Mouse (Mus musculus) CH12.LX (cell line): ENCODE results near the gene Gm9758.
A peak's percentile ranks its signal among the peaks of the same experiment; 100 is the strongest.
"Not testable (repeated sequence)": the region's sequence is repeated elsewhere in the genome, so short reads cannot be mapped to it uniquely, and the experiment has no call there.

ENCODE experiments used
- CHD1 ChIP-seq: IDR thresholded peaks from 2 replicates; pipeline ENCODE4 v1.6.1; 2012; ENCODE audit warnings: low read depth, low read length, improper control_type of control experiment, inconsistent platforms
- CTCF ChIP-seq, 2 experiments: IDR thresholded peaks in 1 of 2; conservative IDR thresholded peaks in 1 of 2; 2 replicates each; pipeline ENCODE4 v1.5.1; 2011 to 2012; ENCODE audit warnings: low read depth in 2 of 2, low read length in 2 of 2, improper control_type of control experiment in 1 of 2, inconsistent platforms in 1 of 2, mild to moderate bottlenecking in 1 of 2, moderate library complexity in 1 of 2
- E2F4 ChIP-seq: IDR thresholded peaks from 2 replicates; pipeline ENCODE4 v1.6.1; 2011; ENCODE audit warnings: low read depth, low read length, improper control_type of control experiment; ENCODE audit not compliant: insufficient replicate concordance
- EP300 ChIP-seq: IDR thresholded peaks from 2 replicates; pipeline ENCODE4 v1.6.1; 2011; ENCODE audit warnings: low read length, improper control_type of control experiment
- MAX ChIP-seq: IDR thresholded peaks from 2 replicates; pipeline ENCODE4 v1.6.1; 2011; ENCODE audit warnings: low read length, improper control_type of control experiment
- MAZ ChIP-seq: IDR thresholded peaks from 2 replicates; pipeline ENCODE4 v1.6.1; 2012; ENCODE audit warnings: low read depth, mild to moderate bottlenecking, inconsistent platforms, low read length, improper control_type of control experiment, moderate library complexity
- NELFE ChIP-seq: IDR thresholded peaks from 2 replicates; pipeline ENCODE4 v1.6.1; 2011; ENCODE audit warnings: low read depth, low read length, improper control_type of control experiment
- NRF1 ChIP-seq: IDR thresholded peaks from 2 replicates; pipeline ENCODE4 v1.6.1; 2014; ENCODE audit warnings: low read depth, mild to moderate bottlenecking, inconsistent platforms, low read length, improper control_type of control experiment, moderate library complexity
- POLR2A ChIP-seq: IDR thresholded peaks from 2 replicates; pipeline ENCODE4 v1.6.1; 2011; ENCODE audit warnings: low read depth, mild to moderate bottlenecking, improper control_type of control experiment, low read length
- RAD21 ChIP-seq: IDR thresholded peaks from 2 replicates; pipeline ENCODE4 v1.6.1; 2011; ENCODE audit warnings: low read depth, mild to moderate bottlenecking, low read length, improper control_type of control experiment, moderate library complexity
- TBP ChIP-seq: conservative IDR thresholded peaks from 2 replicates; pipeline ENCODE4 v1.6.1; 2011; ENCODE audit warnings: low read depth, low read length, improper control_type of control experiment
- TCF12 ChIP-seq: IDR thresholded peaks from 2 replicates; pipeline ENCODE4 v1.6.1; 2014; ENCODE audit warnings: low read depth, mild to moderate bottlenecking, inconsistent platforms, low read length, improper control_type of control experiment
- ZKSCAN1 ChIP-seq: IDR thresholded peaks from 2 replicates; pipeline ENCODE4 v1.6.1; 2012; ENCODE audit warnings: low read depth, inconsistent platforms, low read length, improper control_type of control experiment, borderline replicate concordance
- ZMIZ1 ChIP-seq: IDR thresholded peaks from 2 replicates; pipeline ENCODE4 v1.6.1; 2012; ENCODE audit warnings: low read depth, mild to moderate bottlenecking, inconsistent platforms, low read length, improper control_type of control experiment

GRCm38 (mm10) chr5:14947482-14948198, 32.9 kb upstream of the Gm9758 start:
- TF ChIP-seq CTCF (conservative IDR thresholded peaks at IDR 0.05 in 1 of 2, IDR thresholded peaks at IDR 0.05 in 1 of 2; ENCODE audit: low read depth in 2 of 2, low read length in 2 of 2) = 0 out of 4 replicates have a peak, but pooled peaks of 1 of the 2 experiments have one; percentile 8
- not testable (repeated sequence) for TF ChIP-seq NELFE, ZMIZ1, RAD21, POLR2A, MAX, EP300, ZKSCAN1, TCF12, NRF1, CHD1, TBP, MAZ, E2F4
